Mouse (Mus musculus) forebrain, embryonic 11.5 days (tissue): ENCODE data around the gene Mcrip1. TPM values are rescaled to one million over a fixed set of nuclear protein-coding genes. Genes with fewer than 3 reads are reported as not detected.
A peak's percentile ranks its signal among the peaks of the same experiment; 100 is the strongest.

Experiments used
- ATAC-seq: fragments of 200-750 bp; cut with Nextera tagmentation; replicated peaks from 2 replicates; pipeline ENCODE4 v1.8.0; 2017; ENCODE audit warnings: moderate TSS enrichment; ENCODE audit not compliant: low FRiP score
- DNase-seq: peaks from one replicate; pipeline ENCODE4 v3.0.0-alpha.2; 2017; ENCODE audit warnings: low spot score
- H3K27ac ChIP-seq: fragments of 300-500 bp; sonication (generic); 2 replicates; pipeline ENCODE4 v1.5.1; 2014; ENCODE audit warnings: low read depth, low read length
- H3K27me3 ChIP-seq: fragments of 300-500 bp; sonication (generic); 2 replicates; pipeline ENCODE4 v1.6.1; 2014; ENCODE audit warnings: mild to moderate bottlenecking, low read length, mixed read lengths; ENCODE audit not compliant: control insufficient read depth, insufficient read depth
- H3K36me3 ChIP-seq: fragments of 300-500 bp; sonication (generic); 2 replicates; pipeline ENCODE4 v1.6.1; 2014; ENCODE audit warnings: mild to moderate bottlenecking, low read length, moderate library complexity, mixed read lengths; ENCODE audit not compliant: control insufficient read depth, insufficient read depth
- H3K4me1 ChIP-seq: fragments of 300-500 bp; sonication (generic); replicated peaks from 2 replicates; pipeline ENCODE4 v1.6.1; 2014; ENCODE audit warnings: low read length, mixed read lengths; ENCODE audit not compliant: control insufficient read depth, insufficient read depth
- H3K4me2 ChIP-seq: fragments of 300-500 bp; sonication (generic); 2 replicates; pipeline ENCODE4 v1.6.1; 2014; ENCODE audit warnings: low read depth, mild to moderate bottlenecking, low read length, moderate library complexity, mixed read lengths; ENCODE audit not compliant: severe bottlenecking
- H3K4me3 ChIP-seq: fragments of 300-500 bp; sonication (generic); 2 replicates; pipeline ENCODE4 v1.5.1; 2014; ENCODE audit warnings: low read depth, low read length
- H3K9ac ChIP-seq: fragments of 300-500 bp; sonication (generic); 2 replicates; pipeline ENCODE4 v1.6.1; 2014; ENCODE audit warnings: low read length
- H3K9me3 ChIP-seq: fragments of 300-500 bp; sonication (generic); 2 replicates; pipeline ENCODE4 v1.6.1; 2016; ENCODE audit warnings: low read length, mixed read lengths; ENCODE audit not compliant: control insufficient read depth
- WGBS: fragments of 180-500 bp; shearing (Covaris S2); extraction: QIAGEN DNeasy Blood & Tissue Kit; methylation state at CpG from one replicate; pipeline ENCODE4 v1.1.7; 2014; 5-methylcytosine and 5-hydroxymethylcytosine counted together
- polyA plus RNA-seq: library from polyadenylated mRNA; unstranded; fragments of >200 nt; fragmentation: Nextera tagmentation; extraction: Ambion mirVana; gene quantifications from 2 replicates; pipeline ENCODE4 v1.2.1, GENCODE M21; 2014

Gene Mcrip1
- polyA plus RNA-seq, 1 experiment from 2014 or later = 213 TPM

GRCm38 (mm10) chr11:120530085-120530964 lies 19.2 kb downstream of the Mcrip1 start, which contains the start of gene Gcgr:
Gene Gcgr (plus strand): TSS chr11:120530699.
- Histone ChIP-seq H3K27me3 (peaks cover 39% of the 10 kb centered on the region), H3K4me3 (peak within 1 kb of the TSS; percentile 31), H3K9ac (peak within 1 kb of the TSS; percentile 43), H3K4me2 (peak within 1 kb of the TSS; percentile 54), H3K4me1 (peaks cover 6% of the 10 kb centered on the region), H3K36me3 (no peaks in the 10 kb centered on the region), H3K27ac (no peak within 1 kb of the TSS), H3K9me3 (no peaks in the 10 kb centered on the region)
- 0 out of 2 replicates have a peak, but pooled peaks have one; percentile 21 for ATAC-seq
- peak; percentile 60 for DNase-seq
- 7% methylated on average over 60 of the region's 62 CpGs for WGBS

- WGBS = 57% methylated on average over 4 of the region's 4 CpGs
- ATAC-seq = no peak
Observed at GRCm38 (mm10) chr11:120528903-120529302, 20.6 kb downstream of the Mcrip1 start.

GRCm38 (mm10) chr11:120527690-120528354 lies 21.7 kb downstream of the Mcrip1 start:
- peaks cover 39% of the 10 kb centered on the region for H3K27me3 ChIP-seq

More at GRCm38 (mm10) chr11:120528903-120529302, 20.6 kb downstream of the Mcrip1 start:
- no peaks in the 10 kb centered on the region for H3K36me3 ChIP-seq
- no peaks in the 10 kb centered on the region for H3K9me3 ChIP-seq
- no peak overlapping the region for H3K9ac ChIP-seq
- H3K4me1 ChIP-seq = peaks cover 6% of the 10 kb centered on the region
- H3K4me3 ChIP-seq = no peak overlapping the region
- H3K4me2 ChIP-seq = no peak overlapping the region
- H3K27ac ChIP-seq = no peak overlapping the region
- peaks cover 39% of the 10 kb centered on the region for H3K27me3 ChIP-seq
- peak; percentile 48 for DNase-seq

GRCm38 (mm10) chr11:120525959-120526358 lies 23.6 kb downstream of the Mcrip1 start:
- H3K9me3 ChIP-seq = no peaks in the 10 kb centered on the region
- WGBS = 80% methylated on average over 2 of the region's 2 CpGs
- H3K9ac ChIP-seq = no peak overlapping the region
- no peaks in the 10 kb centered on the region for H3K36me3 ChIP-seq
- H3K27ac ChIP-seq = no peak overlapping the region
- no peak overlapping the region for H3K4me3 ChIP-seq
- ATAC-seq (no peak), DNase-seq (no peak)
- H3K4me2 ChIP-seq = no peak overlapping the region
- peaks cover 26% of the 10 kb centered on the region for H3K27me3 ChIP-seq
- peaks cover 3% of the 10 kb centered on the region for H3K4me1 ChIP-seq

More at GRCm38 (mm10) chr11:120527690-120528354, 21.7 kb downstream of the Mcrip1 start:
- Histone ChIP-seq H3K4me1 (peaks cover 6% of the 10 kb centered on the region), H3K27ac (no peak overlapping the region), H3K9me3 (no peaks in the 10 kb centered on the region), H3K9ac (no peak overlapping the region), H3K4me3 (no peak overlapping the region), H3K4me2 (no peak overlapping the region), H3K36me3 (no peaks in the 10 kb centered on the region)
- WGBS = 84% methylated on average over 9 of the region's 9 CpGs
- ATAC-seq (no peak), DNase-seq (no peak)

GRCm38 (mm10) chr11:120522581-120522980 lies 26.9 kb downstream of the Mcrip1 start:
- DNase-seq (no peak), ATAC-seq (no peak)
- 87% methylated on average over 8 of the region's 8 CpGs for WGBS
- H3K27ac ChIP-seq = no peak overlapping the region
- no peaks in the 10 kb centered on the region for H3K36me3 ChIP-seq
- no peaks in the 10 kb centered on the region for H3K9me3 ChIP-seq
- no peak overlapping the region for H3K4me3 ChIP-seq
- H3K4me1 ChIP-seq = no peaks in the 10 kb centered on the region
- H3K9ac ChIP-seq = no peak overlapping the region
- no peak overlapping the region for H3K4me2 ChIP-seq
- H3K27me3 ChIP-seq = no peaks in the 10 kb centered on the region

- H3K27ac ChIP-seq = no peak overlapping the region
- H3K36me3 ChIP-seq = no peaks in the 10 kb centered on the region
- WGBS = 87% methylated on average over 5 of the region's 5 CpGs
- no peak overlapping the region for H3K4me3 ChIP-seq
- DNase-seq = no peak
- ATAC-seq = no peak
- no peak overlapping the region for H3K4me2 ChIP-seq
- H3K4me1 ChIP-seq = no peaks in the 10 kb centered on the region
- no peak overlapping the region for H3K9ac ChIP-seq
- H3K9me3 ChIP-seq = no peaks in the 10 kb centered on the region
- no peaks in the 10 kb centered on the region for H3K27me3 ChIP-seq
Observed at GRCm38 (mm10) chr11:120520967-120521540, 28.5 kb downstream of the Mcrip1 start.

GRCm38 (mm10) chr11:120520498-120520897 lies 29.0 kb downstream of the Mcrip1 start:
- WGBS = 79% methylated on average over 9 of the region's 9 CpGs
- no peak overlapping the region for H3K27ac ChIP-seq
- H3K27me3 ChIP-seq = no peaks in the 10 kb centered on the region
- DNase-seq = no peak
- no peak overlapping the region for H3K9ac ChIP-seq
- H3K4me1 ChIP-seq = no peaks in the 10 kb centered on the region
- ATAC-seq = no peak
- H3K9me3 ChIP-seq = no peaks in the 10 kb centered on the region
- H3K36me3 ChIP-seq = no peaks in the 10 kb centered on the region
- H3K4me3 ChIP-seq = no peak overlapping the region
- H3K4me2 ChIP-seq = no peak overlapping the region

GRCm38 (mm10) chr11:120519738-120520137 lies 29.8 kb downstream of the Mcrip1 start:
- no peaks in the 10 kb centered on the region for H3K4me1 ChIP-seq
- H3K27ac ChIP-seq = no peak overlapping the region
- no peak overlapping the region for H3K9ac ChIP-seq
- no peak overlapping the region for H3K4me3 ChIP-seq
- H3K36me3 ChIP-seq = no peaks in the 10 kb centered on the region
- 55% methylated on average over 9 of the region's 9 CpGs for WGBS
- DNase-seq (no peak), ATAC-seq (no peak)
- no peaks in the 10 kb centered on the region for H3K9me3 ChIP-seq
- no peaks in the 10 kb centered on the region for H3K27me3 ChIP-seq
- H3K4me2 ChIP-seq = no peak overlapping the region
